Mouse (Mus musculus): ENCODE measurements around the gene Gm5737. TPM values are rescaled to one million over a fixed set of nuclear protein-coding genes. Genes with fewer than 3 reads are reported as not detected.

Gm5737 gene
- total RNA-seq, 1 experiment from 2014 or later = not detected

DNA sequence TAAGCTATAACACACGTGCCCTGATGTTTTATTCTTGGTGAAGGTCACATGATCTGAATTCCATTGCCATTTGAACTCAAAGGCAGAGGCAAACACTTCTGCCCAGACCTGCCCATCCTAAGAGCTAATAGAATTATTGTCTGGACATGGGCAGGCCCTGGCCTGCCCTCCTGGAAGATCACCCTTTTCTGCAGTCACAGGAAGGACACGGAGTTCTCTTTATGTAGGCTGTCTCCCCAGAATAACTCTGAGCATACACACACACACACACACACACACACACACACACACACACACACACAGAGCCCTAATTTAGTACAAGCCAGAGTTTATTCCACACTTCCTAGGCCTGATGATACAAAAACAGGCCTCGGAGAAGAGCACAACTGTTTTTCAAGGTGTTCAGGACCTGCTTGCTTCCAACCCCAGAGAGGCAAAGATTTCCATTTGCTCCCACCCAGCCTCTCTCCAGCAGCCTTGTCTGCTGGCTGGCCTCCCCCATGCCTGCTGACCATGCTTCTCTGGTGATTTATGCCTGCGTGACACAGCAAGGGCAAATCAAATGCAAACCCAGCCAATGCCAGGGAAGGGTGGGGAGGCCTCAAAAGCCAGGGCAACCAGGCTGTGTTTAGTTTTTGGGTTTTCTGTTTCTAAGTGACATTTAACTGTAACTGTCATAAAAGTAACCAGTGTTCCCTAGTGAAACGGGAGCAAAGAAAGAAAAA lies 26.4 kb downstream of the Gm5737 start:
- no peak for ATAC-seq (ENCODE audit: extremely low read depth, insufficient number of reproducible peaks, low FRiP score, poor library complexity, severe bottlenecking)

DNA sequence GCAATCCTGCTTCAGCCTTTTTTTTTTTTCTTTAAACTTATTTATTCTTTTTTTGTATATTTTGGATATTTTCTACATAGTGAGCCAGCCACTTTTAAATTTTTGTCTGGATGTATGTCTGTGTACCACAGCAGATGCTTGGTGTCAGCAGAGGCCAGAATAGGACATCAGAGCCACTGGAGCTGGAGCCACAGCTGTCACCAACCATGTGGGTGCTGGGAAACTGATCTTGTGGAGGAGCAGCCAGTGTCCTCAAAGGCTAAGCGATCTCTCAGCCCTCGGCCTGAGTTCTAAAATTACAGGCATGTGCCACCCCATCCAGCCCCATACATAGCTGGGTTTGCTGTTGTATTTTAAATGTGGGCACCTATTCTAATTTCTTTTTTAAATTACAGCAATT lies 27.6 kb downstream of the Gm5737 start:
- ATAC-seq (ENCODE audit: extremely low read depth, insufficient number of reproducible peaks, low FRiP score, poor library complexity, severe bottlenecking) = no peak

DNA sequence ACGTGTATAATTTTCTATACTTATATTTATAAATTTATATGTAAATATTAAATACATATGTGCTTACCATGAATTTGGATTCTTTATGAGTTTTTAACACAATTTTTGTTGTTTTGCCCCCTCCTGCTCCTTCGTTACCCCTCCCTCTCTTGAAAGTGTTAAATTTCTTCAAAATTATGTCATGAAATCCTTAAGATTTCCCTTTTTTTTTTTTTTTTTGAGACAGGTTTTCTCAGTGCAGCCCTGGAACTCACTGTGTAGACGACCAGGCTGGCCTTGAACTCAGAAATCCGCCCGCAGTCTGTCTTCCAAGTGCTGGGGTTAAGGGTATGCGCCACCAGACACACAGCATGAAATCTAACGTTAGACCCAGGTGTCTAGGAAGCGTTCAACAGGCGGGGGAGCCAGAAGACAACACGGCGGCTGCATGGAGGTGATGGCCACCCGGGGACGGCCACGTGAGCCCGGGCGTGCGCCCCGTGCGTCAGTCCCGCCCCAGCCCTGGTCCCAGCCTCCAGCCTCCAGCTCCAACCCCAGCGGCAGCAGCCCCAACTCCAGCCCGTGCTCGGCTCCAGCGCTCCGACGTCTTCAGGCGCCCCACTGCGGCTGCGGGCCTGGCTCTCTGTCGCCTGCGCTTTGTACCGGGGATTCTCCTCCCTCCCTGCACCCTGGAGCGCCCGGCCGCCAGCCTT lies 30.3 kb downstream of the Gm5737 start, which contains the start of gene Eef2k:
Eef2k (plus strand) TSS at position 487 of the 692 bp plus-strand sequence.
- ATAC-seq (ENCODE audit: extremely low read depth, insufficient number of reproducible peaks, low FRiP score, poor library complexity, severe bottlenecking) = peak; percentile 81

DNA sequence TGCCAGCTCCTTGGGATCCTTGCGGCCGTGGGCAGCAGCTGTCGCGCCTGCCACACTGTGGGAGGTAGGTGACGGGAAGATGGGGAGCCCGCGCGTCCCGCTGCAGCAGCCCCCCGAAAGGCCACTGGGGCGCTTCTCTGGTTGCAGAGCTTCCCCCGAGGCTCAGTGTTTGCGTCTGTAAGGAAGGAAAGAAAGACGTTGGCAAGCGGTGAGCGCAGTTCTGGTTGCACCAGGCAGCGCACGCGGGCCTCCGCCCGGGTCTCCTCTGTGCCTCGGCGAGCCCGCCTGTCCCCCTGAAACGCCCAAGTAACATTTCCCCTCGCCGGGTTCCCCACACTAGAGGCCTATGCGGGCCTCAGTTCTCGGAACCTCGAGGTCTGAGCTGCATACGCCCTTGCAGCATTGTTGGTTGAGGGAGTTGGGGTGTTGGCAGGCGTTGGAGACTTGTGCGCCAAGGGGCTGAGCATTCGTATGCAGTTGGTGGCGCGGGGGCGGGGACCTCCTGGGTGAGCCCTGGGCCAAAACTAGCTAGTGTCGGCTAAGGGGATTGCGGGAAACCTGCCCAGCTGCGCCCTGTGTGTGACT lies 31.0 kb downstream of the Gm5737 start:
- ATAC-seq (ENCODE audit: extremely low read depth, insufficient number of reproducible peaks, low FRiP score, poor library complexity, severe bottlenecking) = peak; percentile 45

GRCm38 (mm10) chr7:120843852-120844435 lies 31.8 kb downstream of the Gm5737 start:
- no peak for ATAC-seq (ENCODE audit: extremely low read depth, insufficient number of reproducible peaks, low FRiP score, poor library complexity, severe bottlenecking)

- ATAC-seq (ENCODE audit: extremely low read depth, insufficient number of reproducible peaks, low FRiP score, poor library complexity, severe bottlenecking) = no peak
Measured at GRCm38 (mm10) chr7:120844689-120845088, 32.5 kb downstream of the Gm5737 start.

- ATAC-seq (ENCODE audit: extremely low read depth, insufficient number of reproducible peaks, low FRiP score, poor library complexity, severe bottlenecking) = no peak
Measured at GRCm38 (mm10) chr7:120848831-120849512, 36.8 kb downstream of the Gm5737 start.

GRCm38 (mm10) chr7:120850165-120850564 lies 38.0 kb downstream of the Gm5737 start:
- ATAC-seq (ENCODE audit: extremely low read depth, insufficient number of reproducible peaks, low FRiP score, poor library complexity, severe bottlenecking) = no peak

DNA sequence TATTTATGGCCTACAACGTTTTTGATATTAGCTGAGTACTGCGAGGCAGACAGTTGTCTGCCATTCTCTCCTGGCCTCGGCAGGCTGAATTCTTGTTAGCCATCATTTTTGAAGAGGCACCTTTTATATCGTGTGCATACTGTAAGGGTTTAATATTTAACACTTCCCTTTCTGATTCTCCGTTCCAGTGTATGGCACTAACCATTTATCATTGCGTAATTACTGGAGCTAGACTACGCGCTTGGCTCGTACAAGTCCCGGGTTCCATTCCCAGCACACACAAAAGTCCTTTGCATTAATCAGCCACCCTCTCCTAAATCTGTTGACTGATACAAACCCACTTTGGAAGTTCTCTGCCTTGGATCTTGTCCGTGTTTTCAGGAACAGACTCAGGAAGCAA lies 47.7 kb downstream of the Gm5737 start:
- no peak for ATAC-seq (ENCODE audit: extremely low read depth, insufficient number of reproducible peaks, low FRiP score, poor library complexity, severe bottlenecking)

DNA sequence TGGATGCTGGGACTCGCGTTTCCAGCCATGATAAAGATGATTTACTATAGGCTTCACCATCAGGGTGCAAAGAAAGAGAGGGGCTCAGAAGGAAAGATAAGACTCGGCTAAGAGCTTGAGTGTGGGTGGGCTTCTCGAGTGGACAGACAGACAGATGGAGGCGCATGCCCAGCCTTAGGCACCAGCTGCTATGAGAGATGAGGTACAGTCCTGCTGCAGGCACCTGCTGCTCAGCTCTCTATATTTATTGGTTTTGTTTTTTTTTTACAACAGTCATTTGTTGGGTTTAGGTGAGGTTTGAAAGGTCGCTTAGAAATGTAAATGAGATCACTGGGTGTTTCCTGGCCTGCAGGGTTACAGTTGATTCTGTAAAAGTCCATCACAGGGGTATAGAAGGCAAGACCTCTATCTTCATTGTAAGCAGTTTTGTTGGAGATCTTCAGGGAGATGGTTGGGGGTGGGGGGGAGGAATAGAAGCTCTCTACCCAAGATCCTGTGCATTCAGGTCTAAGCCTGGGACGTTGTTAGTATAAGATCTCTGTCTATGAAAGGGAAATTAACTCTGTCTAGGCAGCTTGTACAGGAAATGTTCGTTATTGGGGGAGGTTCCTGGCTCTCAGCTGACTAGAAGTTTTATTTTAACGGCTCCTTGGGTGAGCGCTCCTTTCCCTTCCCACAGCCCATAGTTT lies 48.8 kb downstream of the Gm5737 start:
- no peak for ATAC-seq (ENCODE audit: extremely low read depth, insufficient number of reproducible peaks, low FRiP score, poor library complexity, severe bottlenecking)

- ATAC-seq (ENCODE audit: extremely low read depth, insufficient number of reproducible peaks, low FRiP score, poor library complexity, severe bottlenecking) = no peak
Measured at GRCm38 (mm10) chr7:120861488-120862047, 49.4 kb downstream of the Gm5737 start.

DNA sequence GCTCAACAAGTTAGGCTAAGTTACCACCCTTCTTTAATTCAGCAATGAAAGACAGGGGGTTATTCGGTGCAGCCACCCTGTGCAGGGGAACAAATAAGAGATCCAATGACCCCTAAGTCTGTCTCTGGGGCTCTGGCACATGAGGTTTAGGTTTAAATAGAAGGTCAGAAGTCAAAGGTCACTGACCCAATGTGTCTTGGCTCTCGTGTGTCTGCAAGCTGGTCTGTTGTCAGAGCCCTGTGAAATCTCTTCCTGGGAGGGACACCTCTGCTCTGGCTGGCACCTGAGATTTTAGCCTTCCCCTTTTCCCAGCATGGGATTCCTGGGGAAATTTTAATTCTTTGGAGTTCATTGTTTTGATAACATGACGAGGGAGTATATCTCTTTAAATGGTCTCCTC lies 50.0 kb downstream of the Gm5737 start:
- no peak for ATAC-seq (ENCODE audit: extremely low read depth, insufficient number of reproducible peaks, low FRiP score, poor library complexity, severe bottlenecking)

DNA sequence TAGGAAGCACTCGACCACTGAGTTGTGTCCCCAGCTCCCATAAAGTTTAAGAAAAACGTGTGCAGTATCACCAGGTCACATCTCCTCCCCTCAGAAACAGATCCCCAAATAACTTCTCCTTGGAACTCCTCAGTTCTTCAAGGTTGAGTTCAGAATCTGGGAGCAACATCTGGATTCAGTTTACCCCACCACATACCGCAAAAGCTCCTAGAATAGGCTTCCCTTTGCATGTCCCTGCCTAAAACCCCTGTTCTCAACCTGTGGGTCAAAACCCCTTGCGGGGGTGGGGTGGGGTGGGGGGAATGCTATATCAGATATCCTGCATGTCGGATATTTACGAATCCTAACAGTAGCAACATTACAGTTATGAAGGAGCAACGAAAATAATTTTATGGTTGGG lies 50.5 kb downstream of the Gm5737 start:
- ATAC-seq (ENCODE audit: extremely low read depth, insufficient number of reproducible peaks, low FRiP score, poor library complexity, severe bottlenecking) = no peak

DNA sequence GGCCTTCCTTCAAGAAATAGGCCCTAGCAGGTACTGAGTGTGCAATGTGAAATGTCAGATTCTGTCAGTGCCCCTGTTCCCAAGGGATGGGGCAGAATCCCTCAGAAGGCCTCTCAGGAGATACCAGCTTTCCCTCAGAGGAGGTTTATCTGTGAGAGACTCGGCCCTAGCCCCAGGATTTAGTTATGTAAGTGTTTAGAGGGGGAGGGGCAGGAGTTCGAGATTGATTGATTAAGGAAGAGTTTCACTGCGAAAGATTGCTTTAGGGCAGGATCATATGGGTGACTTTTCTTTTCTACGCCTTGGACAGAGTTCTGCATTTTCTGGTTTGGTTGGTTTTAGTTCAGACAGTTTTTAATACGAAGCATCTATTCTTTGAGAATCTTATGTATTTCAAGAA lies 51.3 kb downstream of the Gm5737 start:
- ATAC-seq (ENCODE audit: extremely low read depth, insufficient number of reproducible peaks, low FRiP score, poor library complexity, severe bottlenecking) = no peak

DNA sequence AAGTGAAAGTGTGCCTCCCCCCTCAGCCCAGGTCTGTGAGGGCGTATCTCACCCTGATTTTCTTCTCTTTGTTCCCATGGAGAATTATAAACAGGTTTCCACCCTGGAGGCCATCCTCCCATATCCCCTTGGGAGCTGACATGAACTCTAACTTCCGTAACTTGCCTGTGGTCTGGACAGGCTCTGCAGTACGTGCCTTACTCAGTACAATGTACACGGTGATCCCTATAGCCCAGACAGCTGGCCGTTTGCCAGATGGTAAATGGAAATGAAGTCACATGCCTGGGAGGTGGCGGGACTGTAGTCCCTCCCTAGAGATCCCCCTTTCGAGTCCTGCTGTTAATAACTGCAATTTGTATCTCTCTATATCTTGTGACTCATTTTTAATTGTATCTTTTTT lies 52.9 kb downstream of the Gm5737 start:
- ATAC-seq (ENCODE audit: extremely low read depth, insufficient number of reproducible peaks, low FRiP score, poor library complexity, severe bottlenecking) = peak; percentile 68

GRCm38 (mm10) chr7:120865832-120866231 lies 53.7 kb downstream of the Gm5737 start:
- no peak for ATAC-seq (ENCODE audit: extremely low read depth, insufficient number of reproducible peaks, low FRiP score, poor library complexity, severe bottlenecking)

DNA sequence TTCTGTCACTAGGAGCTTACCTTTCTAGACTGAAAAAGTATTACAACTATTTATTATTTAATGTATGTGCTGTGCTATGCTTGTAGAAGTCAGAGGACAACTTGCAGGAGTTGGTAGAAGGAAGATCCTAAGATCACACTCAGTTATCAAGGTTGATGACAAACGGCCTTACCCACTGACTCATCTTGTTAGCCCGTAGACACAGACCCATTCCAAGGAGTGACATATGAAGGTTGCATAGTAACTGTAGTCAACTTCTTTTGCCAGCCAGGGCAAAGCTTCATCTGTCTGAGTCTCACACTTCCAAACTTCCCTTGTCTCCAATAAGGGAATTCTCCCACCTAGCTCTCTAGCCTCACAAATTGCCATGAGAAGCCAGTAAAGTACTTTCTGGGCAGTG lies 54.5 kb downstream of the Gm5737 start:
- ATAC-seq (ENCODE audit: extremely low read depth, insufficient number of reproducible peaks, low FRiP score, poor library complexity, severe bottlenecking) = no peak

DNA sequence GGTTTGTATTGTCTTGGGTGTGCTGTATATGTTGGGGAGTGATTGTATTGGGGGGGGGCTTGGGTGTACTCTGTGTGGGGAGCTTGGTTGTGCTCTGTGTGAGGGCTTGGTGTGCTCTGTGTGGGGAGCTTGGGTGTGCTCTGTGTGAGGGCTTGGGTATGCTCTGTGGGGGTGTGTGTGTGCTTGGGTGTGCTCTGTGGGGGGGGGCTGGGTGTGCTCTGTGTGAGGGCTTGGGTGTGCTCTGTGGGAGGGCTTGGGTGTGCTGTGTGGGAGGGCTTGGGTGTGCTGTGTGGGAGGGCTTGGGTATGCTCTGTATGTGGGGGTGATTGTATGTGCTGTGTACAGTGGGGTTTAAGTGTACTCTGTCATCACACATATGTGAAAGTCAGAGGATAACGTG lies 55.6 kb downstream of the Gm5737 start:
- ATAC-seq (ENCODE audit: extremely low read depth, insufficient number of reproducible peaks, low FRiP score, poor library complexity, severe bottlenecking) = no peak

Measured in neutrophil, adult 5-6 weeks (primary cell).